Mouse (Mus musculus) ZHBTc4 (cell line): ENCODE data around the gene Miga1.
"Not testable (repeated sequence)": the region's sequence is repeated elsewhere in the genome, so short reads cannot be mapped to it uniquely, and the experiment has no call there.

Experiments used
- DNase-seq: peaks from one replicate; pipeline ENCODE4 v3.0.0-alpha.2; 2011; ENCODE audit warnings: low read depth, low spot score

The Miga1 gene

GRCm38 (mm10) chr3:152321765-152322547, 18.3 kb downstream of the Miga1 start:
- peak; percentile 64 for DNase-seq

DNA sequence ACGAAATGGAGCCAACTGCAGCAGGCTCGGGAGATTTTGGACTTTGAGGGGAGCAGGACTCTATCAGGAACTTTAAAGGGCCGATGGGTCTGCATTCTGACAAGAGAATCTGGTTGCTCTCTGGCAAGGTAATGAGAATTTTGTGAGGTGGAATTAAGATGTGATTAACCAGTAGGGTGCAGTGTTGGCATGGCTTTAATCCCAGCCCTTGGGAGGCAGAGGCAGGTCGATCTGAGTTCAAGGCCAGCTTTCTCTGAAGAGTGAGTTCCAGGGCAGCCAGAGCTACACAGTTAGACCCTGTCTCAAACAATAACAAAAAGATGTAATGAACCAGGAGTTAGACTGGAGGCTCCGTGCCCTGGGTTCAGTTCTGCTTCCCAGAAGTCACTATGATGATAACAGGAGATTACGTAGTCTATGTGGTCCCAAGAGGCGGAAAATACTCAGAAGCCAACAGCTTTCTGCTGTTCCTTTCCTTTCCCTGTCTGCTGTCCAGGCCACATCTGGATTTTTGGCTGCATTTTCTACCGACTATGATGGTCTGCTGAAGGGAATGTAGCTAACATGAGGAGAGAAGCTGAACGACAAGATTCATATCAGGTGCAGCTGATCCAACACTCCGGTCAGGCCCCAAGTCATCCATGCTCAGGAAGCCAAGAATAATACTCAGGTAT, 19.1 kb downstream of the Miga1 start:
- peak; percentile 60 for DNase-seq

DNA sequence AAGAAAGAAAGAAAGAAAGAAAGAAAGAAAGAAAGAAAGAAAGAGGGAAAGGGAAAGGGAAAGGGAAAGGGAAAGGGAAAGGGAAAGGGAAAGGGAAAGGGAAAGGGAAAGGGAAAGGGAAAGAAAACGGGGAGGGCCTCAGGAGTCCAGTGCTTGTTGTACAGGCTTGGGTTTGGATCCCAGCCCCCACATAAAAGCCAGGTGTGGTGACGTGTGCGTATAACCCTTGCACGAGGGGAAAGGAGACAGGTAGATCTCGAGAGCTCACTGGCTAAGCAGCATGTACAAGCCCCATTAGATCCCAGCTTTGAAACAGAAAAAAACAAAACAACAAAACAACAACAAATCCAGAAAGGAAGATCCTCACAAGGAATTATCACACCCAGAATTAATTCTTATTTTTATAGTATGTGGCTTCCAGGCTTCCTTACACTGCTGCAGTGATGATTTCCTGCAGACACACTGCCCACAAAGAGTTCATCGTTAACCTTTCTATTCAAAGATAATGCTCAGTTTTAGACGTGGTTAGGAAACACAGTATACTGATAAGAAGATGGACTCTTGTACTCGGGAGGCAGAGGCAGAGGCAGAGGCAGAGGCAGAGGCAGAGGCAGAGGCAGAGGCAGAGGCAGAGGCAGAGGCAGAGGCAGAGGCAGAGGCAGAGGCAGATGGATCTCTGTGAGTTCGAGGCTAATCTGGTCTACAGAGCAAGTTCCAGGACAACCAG, 23.6 kb downstream of the Miga1 start:
- not testable (repeated sequence) for DNase-seq

DNA sequence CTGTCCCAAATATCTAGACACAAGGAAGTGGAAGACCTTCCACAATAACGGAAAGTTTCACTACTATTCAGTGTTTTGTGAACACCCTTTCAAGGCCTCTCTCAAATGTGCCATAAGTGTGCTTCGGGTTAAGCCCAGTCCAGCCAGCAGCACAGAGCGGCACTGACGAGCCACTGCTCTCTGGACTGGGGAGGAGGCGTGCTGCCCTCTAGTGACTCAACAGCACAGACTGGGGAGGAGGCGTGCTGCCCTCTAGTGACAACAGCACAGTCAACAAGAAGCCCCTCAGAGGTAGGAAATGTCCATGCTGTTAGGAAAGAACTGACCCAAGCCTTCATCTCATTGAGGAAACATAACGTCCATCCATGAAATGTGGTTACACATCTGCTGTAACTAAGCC, 24.6 kb downstream of the Miga1 start:
- DNase-seq: peak; percentile 93

- not testable (repeated sequence) for DNase-seq
These were observed 25.5 kb downstream of the Miga1 start for GRCm38 (mm10) chr3:152314666-152315065.

DNA sequence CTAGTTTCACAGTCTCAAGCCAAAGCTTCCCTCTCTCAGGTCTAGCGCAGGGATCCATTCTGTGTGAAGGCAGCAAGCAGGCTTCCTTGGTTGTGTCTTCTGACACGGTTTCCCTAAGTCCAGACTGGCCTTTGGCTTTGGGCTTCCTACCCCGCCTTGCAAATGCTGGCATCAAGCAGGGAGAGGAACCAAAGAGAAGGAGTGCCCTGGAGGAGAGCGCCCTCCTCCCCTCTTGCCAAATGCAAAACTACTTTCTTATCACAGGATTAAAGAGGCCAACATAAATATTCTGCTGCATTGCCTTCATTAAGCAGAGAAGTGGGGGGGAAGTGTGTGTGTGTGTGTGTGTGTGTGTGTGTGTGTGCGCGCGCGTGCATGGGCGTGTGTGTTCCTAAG, 31.0 kb downstream of the Miga1 start:
- no peak for DNase-seq

DNA sequence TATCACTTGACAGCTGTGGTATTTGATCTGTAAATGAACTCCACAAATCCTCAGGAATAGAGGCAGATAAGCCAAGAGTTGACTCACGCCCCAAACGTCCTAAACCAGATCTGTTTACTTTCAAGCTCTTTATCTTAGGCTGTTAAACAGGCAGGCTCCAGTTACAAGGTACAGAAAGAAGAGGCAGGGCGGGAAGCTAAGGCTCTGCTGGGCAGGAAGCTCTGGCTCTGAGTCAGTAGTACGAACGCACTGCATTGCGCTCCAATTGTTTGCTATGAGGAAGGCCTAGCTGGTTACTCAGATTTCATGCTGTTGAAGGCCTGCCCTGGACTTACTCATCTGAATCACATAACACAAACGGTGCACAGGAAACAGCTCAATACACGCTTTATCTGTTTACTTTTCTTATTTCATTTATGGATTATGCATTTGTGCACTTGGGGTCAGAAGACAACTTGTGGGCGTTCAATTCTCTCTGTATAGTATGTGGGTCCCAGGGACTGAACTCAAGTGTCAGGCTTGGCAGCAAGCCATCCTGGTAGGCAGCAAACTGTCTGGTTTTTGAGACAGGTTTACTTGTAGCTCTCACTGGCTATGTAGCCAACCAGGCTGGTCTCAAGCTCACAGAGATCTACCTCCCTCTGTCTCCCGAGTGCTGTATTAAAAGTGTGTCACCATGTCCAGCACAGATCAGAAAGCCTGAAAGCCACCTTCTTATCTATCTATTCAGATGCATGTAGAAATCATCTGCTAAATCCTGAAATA, 31.5 kb downstream of the Miga1 start:
- no peak for DNase-seq

- DNase-seq: no peak
These were observed 34.2 kb downstream of the Miga1 start for GRCm38 (mm10) chr3:152305971-152306370.

- no peak for DNase-seq
These were observed 35.1 kb downstream of the Miga1 start for GRCm38 (mm10) chr3:152305080-152305479.

DNA sequence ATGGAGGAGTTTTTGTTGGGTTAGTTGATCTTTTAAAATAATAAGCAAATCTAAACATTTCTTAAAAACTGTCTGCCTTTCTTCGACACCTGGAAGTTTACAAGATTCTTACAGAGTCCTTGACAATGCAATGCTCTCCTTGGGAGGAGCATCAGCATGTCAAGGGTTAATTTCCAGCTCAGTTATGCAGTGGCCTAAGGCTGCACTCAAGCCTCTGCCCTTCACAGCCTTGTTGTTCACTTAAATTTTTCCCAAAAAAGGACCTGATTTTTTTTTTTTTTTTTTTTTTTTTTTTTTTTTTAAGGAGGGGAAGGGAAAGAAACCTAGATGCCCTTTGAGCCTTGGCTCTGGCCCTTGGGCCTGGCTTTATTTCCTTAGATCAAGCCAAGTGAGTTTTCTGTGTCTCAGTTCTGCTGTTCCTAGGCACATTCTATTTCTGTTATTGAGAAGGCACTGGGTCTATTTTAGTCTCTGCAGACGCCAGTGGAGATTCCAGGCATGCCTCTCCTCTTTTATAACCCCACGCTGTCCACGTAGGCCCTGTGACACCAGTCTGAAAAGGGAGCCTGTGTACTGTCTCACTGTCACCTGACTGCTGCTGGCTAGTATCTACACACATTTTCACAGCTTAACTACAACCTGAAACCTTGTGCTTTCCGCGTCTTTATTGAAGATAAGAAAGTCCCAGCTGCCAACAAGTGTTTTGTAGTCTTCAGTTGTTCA, 36.0 kb downstream of the Miga1 start:
- DNase-seq: no peak

- DNase-seq: no peak
These were observed 37.2 kb downstream of the Miga1 start for GRCm38 (mm10) chr3:152302991-152303390.

DNA sequence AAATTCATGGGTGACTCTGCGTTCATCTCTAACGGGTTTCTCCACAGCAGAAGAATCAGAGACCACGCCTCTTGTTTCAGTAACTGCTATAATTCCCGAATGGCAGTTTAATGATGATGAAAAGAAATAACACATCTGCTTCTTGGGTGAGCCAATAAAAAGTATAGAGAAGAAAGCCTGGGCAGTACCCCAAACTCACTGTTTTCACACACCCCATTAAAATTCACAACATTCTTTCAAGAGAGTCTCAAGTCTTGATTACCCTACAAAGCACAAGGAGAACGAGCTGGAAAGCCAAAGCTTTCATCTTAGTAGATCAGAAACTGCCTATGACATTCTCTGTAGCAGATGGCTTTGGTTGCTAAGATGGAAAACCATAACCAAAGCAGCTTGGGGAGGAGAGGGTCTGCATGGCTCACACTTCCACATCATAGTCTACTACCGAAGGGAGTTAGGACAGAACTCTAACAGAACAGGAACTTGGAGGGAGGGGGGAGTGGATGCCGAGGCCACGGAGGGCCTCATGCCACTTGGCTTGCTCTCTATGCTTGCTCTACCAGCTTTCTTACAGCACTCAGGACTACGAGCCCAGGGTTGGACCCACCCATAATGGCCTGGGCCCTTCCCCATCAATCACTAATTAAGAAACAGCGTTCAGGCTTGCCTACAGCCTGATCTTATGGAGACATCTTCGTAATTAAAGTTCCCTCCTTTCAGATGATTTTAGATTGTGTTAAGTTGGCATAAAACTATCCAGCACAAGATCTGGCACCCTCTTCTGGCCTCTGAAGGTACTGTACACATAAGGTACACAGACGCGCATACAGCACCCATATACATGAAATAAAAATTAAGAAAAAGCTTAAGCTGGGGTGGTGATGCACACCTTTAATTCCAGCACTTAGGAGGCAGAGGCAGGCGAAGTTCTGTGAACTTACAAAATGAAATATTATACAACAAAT, 39.5 kb downstream of the Miga1 start:
- DNase-seq: peak; percentile 40

- no peak for DNase-seq
These were observed 44.3 kb downstream of the Miga1 start for GRCm38 (mm10) chr3:152295896-152296295.

DNA sequence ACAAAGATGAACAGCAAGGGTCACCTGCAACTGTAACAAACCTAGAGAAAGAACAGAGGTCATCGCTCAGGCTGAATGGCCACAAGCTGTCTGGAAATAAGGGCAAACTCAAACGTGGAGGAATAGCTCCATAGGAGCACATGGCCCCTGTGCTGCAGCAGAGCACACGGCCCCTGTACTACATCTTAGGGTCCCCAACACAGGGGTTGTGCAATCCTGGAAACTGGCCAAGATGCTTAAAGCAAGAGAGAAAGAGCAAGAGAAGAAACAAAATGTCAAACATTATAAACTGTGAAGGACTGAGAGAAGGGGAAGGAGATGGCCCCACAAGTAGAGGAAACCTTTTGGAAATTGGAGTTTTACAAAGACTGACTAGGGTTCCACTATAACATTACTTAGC, 45.8 kb downstream of the Miga1 start:
- DNase-seq: no peak

DNA sequence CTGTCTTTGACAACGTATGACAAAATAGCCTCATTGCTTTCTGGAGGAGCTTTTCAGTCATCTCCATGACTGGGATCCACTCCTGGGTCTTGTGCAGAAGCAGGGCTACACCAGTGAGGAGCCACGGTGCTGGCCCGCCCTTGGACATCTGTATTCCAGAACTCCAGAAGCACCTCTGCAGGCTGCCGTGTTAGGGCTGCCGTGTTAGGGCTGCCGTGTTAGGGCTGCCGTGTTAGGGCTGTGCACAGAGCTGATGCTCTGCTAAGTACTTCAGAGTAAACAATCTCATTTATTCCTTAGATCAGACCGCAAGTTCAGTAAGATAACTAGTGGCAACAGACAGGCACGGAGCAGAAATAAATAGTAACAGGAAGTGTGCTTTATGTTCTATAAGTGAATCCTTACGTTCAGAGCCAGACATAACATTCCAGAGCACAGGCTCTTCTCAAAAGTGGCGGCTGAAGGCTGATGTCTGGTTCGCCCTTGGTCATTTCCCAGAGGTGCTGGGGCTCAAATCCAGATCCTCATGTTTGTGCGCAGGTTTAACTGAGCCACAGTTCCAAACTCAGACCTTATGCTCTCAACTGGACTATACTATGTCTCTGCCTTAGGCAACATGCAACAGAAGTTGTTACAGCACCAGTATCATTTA, 46.6 kb downstream of the Miga1 start:
- DNase-seq: no peak

GRCm38 (mm10) chr3:152291895-152292294, 48.3 kb downstream of the Miga1 start:
- no peak for DNase-seq

GRCm38 (mm10) chr3:152290175-152290798, 49.9 kb downstream of the Miga1 start:
- DNase-seq: no peak

- no peak for DNase-seq
These were observed 51.5 kb downstream of the Miga1 start for GRCm38 (mm10) chr3:152288740-152289139.

GRCm38 (mm10) chr3:152288276-152288675, 51.9 kb downstream of the Miga1 start:
- DNase-seq: no peak
